Mouse (Mus musculus) CH12.LX (cell line): ENCODE results near the gene Ehd3. TPM values are rescaled to one million over a fixed set of nuclear protein-coding genes. Genes with fewer than 3 reads are reported as not detected.
A peak's percentile ranks its signal among the peaks of the same experiment; 100 is the strongest.

Source experiments
- DNase-seq: peaks from one replicate; pipeline ENCODE4 v3.0.0-alpha.2; 2013; ENCODE audit errors: extremely low read depth
- H3K27ac ChIP-seq: 2 replicates; pipeline ENCODE4 v1.5.1; 2012; ENCODE audit warnings: low read depth, mild to moderate bottlenecking, control low read depth, moderate library complexity; ENCODE audit not compliant: insufficient read depth
- H3K27me3 ChIP-seq: replicated peaks from 2 replicates; pipeline ENCODE3; 2012; ENCODE audit warnings: inconsistent platforms
- H3K36me3 ChIP-seq, 2 experiments: replicated peaks in 1 of 2; 2 replicates each; pipeline versions ENCODE3 to v1.6.1; 2012; ENCODE audit warnings: inconsistent platforms in 1 of 2, low read length in 1 of 2, mild to moderate bottlenecking in 1 of 2, mixed read lengths in 1 of 2, moderate library complexity in 1 of 2; ENCODE audit not compliant: control insufficient read depth in 1 of 2, insufficient read depth in 1 of 2
- H3K4me1 ChIP-seq, 2 experiments: 2 replicates each; pipeline ENCODE4 v1.6.1; 2012; ENCODE audit warnings: inconsistent platforms in 1 of 2, moderate library complexity in 1 of 2; ENCODE audit not compliant: insufficient read depth in 2 of 2, control insufficient read depth in 1 of 2
- H3K4me2 ChIP-seq: 2 replicates; pipeline ENCODE4 v1.6.1; 2012; ENCODE audit warnings: low read depth, mild to moderate bottlenecking, control low read depth; ENCODE audit not compliant: poor library complexity, insufficient read depth, severe bottlenecking
- H3K4me3 ChIP-seq, 3 experiments: fragments of 150-350 bp in 1 of 3; sonication (generic) in 1 of 3; replicated peaks in 1 of 3; 2 replicates each; pipeline versions ENCODE3 to v1.5.1; 2011 to 2012; ENCODE audit warnings: low read depth in 2 of 3, low read length in 2 of 3, mild to moderate bottlenecking in 2 of 3, moderate library complexity in 2 of 3, control low read depth in 1 of 3, improper control_type of control experiment in 1 of 3, inconsistent platforms in 1 of 3, mixed read lengths in 1 of 3; ENCODE audit not compliant: poor library complexity in 1 of 3
- H3K79me2 ChIP-seq: replicated peaks from 2 replicates; pipeline ENCODE4 v1.6.1; 2012; ENCODE audit warnings: mild to moderate bottlenecking, moderate library complexity; ENCODE audit not compliant: control insufficient read depth, poor library complexity, insufficient read depth, severe bottlenecking; ENCODE audit errors: extremely low read depth
- H3K9ac ChIP-seq: 2 replicates; pipeline ENCODE4 v1.6.1; 2012; ENCODE audit warnings: low read depth, mild to moderate bottlenecking, control low read depth, moderate library complexity; ENCODE audit not compliant: insufficient read depth
- H3K9me3 ChIP-seq: replicated peaks from 2 replicates; pipeline ENCODE3; 2012; ENCODE audit warnings: low read length, inconsistent platforms, mixed read lengths
- BHLHE40 ChIP-seq: IDR thresholded peaks from 2 replicates; pipeline ENCODE4 v1.6.1; 2011; ENCODE audit warnings: mild to moderate bottlenecking, low read depth, low read length, improper control_type of control experiment
- CHD1 ChIP-seq: IDR thresholded peaks from 2 replicates; pipeline ENCODE4 v1.6.1; 2012; ENCODE audit warnings: low read depth, low read length, improper control_type of control experiment, inconsistent platforms
- CHD2 ChIP-seq: IDR thresholded peaks from 2 replicates; pipeline ENCODE4 v1.6.1; 2011; ENCODE audit warnings: low read length, improper control_type of control experiment
- CTCF ChIP-seq, 2 experiments: IDR thresholded peaks in 1 of 2; conservative IDR thresholded peaks in 1 of 2; 2 replicates each; pipeline ENCODE4 v1.5.1; 2011 to 2012; ENCODE audit warnings: low read depth in 2 of 2, low read length in 2 of 2, improper control_type of control experiment in 1 of 2, inconsistent platforms in 1 of 2, mild to moderate bottlenecking in 1 of 2, moderate library complexity in 1 of 2
- E2F4 ChIP-seq: IDR thresholded peaks from 2 replicates; pipeline ENCODE4 v1.6.1; 2011; ENCODE audit warnings: low read depth, low read length, improper control_type of control experiment; ENCODE audit not compliant: insufficient replicate concordance
- ELF1 ChIP-seq: IDR thresholded peaks from 2 replicates; pipeline ENCODE4 v1.6.1; 2014; ENCODE audit warnings: low read depth, mild to moderate bottlenecking, inconsistent platforms, low read length, improper control_type of control experiment
- EP300 ChIP-seq: IDR thresholded peaks from 2 replicates; pipeline ENCODE4 v1.6.1; 2011; ENCODE audit warnings: low read length, improper control_type of control experiment
- ETS1 ChIP-seq: conservative IDR thresholded peaks from 2 replicates; pipeline ENCODE4 v1.6.1; 2012; ENCODE audit warnings: low read depth, mild to moderate bottlenecking, inconsistent platforms, low read length, improper control_type of control experiment, moderate library complexity
- IRF4 ChIP-seq: IDR thresholded peaks from 2 replicates; pipeline ENCODE4 v1.6.1; 2014; ENCODE audit warnings: low read depth, mild to moderate bottlenecking, inconsistent platforms, low read length, improper control_type of control experiment
- JUND ChIP-seq: conservative IDR thresholded peaks from 2 replicates; pipeline ENCODE4 v1.6.1; 2011; ENCODE audit warnings: low read depth, low read length, improper control_type of control experiment
- KAT2A ChIP-seq: IDR thresholded peaks from 2 replicates; pipeline ENCODE4 v1.6.1; 2012; ENCODE audit warnings: low read length, improper control_type of control experiment, inconsistent platforms; ENCODE audit not compliant: insufficient replicate concordance
- MAFK ChIP-seq: IDR thresholded peaks from 2 replicates; pipeline ENCODE4 v1.6.1; 2011; ENCODE audit warnings: low read length, improper control_type of control experiment; ENCODE audit not compliant: insufficient replicate concordance
- MXI1 ChIP-seq: IDR thresholded peaks from 2 replicates; pipeline ENCODE4 v1.6.1; 2011; ENCODE audit warnings: mild to moderate bottlenecking, low read depth, low read length, improper control_type of control experiment
- MYC ChIP-seq: IDR thresholded peaks from 2 replicates; pipeline ENCODE4 v1.6.1; 2011; ENCODE audit warnings: low read depth, mild to moderate bottlenecking, improper control_type of control experiment, low read length
- NELFE ChIP-seq: IDR thresholded peaks from 2 replicates; pipeline ENCODE4 v1.6.1; 2011; ENCODE audit warnings: low read depth, low read length, improper control_type of control experiment
- POLR2AphosphoS2 ChIP-seq: IDR thresholded peaks from 2 replicates; pipeline ENCODE4 v1.6.1; 2011; ENCODE audit warnings: low read depth, low read length, improper control_type of control experiment
- SMC3 ChIP-seq: IDR thresholded peaks from 2 replicates; pipeline ENCODE4 v1.6.1; 2011; ENCODE audit warnings: low read depth, low read length, improper control_type of control experiment
- TBP ChIP-seq: conservative IDR thresholded peaks from 2 replicates; pipeline ENCODE4 v1.6.1; 2011; ENCODE audit warnings: low read depth, low read length, improper control_type of control experiment
- UBTF ChIP-seq: IDR thresholded peaks from 2 replicates; pipeline ENCODE4 v1.6.1; 2012; ENCODE audit warnings: low read depth, mild to moderate bottlenecking, inconsistent platforms, low read length, improper control_type of control experiment, moderate library complexity
- USF1 ChIP-seq: IDR thresholded peaks from 2 replicates; pipeline ENCODE4 v1.6.1; 2014; ENCODE audit warnings: low read depth, mild to moderate bottlenecking, inconsistent platforms, low read length, improper control_type of control experiment
- ZC3H11A ChIP-seq: IDR thresholded peaks from 2 replicates; pipeline ENCODE4 v1.6.1; 2012; ENCODE audit warnings: low read depth, mild to moderate bottlenecking, inconsistent platforms, low read length, improper control_type of control experiment
- ZKSCAN1 ChIP-seq: IDR thresholded peaks from 2 replicates; pipeline ENCODE4 v1.6.1; 2012; ENCODE audit warnings: low read depth, inconsistent platforms, low read length, improper control_type of control experiment, borderline replicate concordance
- ZMIZ1 ChIP-seq: IDR thresholded peaks from 2 replicates; pipeline ENCODE4 v1.6.1; 2012; ENCODE audit warnings: low read depth, mild to moderate bottlenecking, inconsistent platforms, low read length, improper control_type of control experiment
- ZNF384 ChIP-seq: IDR thresholded peaks from 2 replicates; pipeline ENCODE4 v1.6.1; 2012; ENCODE audit warnings: low read depth, low read length, improper control_type of control experiment, inconsistent platforms
- dilution Hi-C: fragments of 300-500 bp; cut with MboI; formaldehyde crosslinking; loops from 2 replicates; pipeline ENCODE4 v1.14.3; 2020; ENCODE audit warnings: low sequenced_read_pairs; ENCODE audit not compliant: extremely low pct_unique_long_range_greater_than_20kb, extremely low pct_ligation_motif_present
- in situ Hi-C: fragments of 300-500 bp; cut with MboI; formaldehyde crosslinking; loops from 3 replicates; pipeline ENCODE4 v1.14.3; 2019; ENCODE audit warnings: low sequenced_read_pairs, low pct_ligation_motif_present, low pct_unique_long_range_greater_than_20kb, mixed read lengths
- polyA plus RNA-seq: library from polyadenylated mRNA; unstranded; fragments of >175 nt; gene quantifications from 2 replicates; pipeline ENCODE4 v1.2.1, GENCODE M21; 2012; ENCODE audit warnings: low read depth; ENCODE audit not compliant: insufficient read length
- total RNA-seq, 2 experiments: library from RNA; depleted of rRNA; stranded (reverse); fragments of 300-350 nt in 1 of 2; fragments of >200 nt in 1 of 2; gene quantifications; 2 replicates each; pipeline ENCODE4 v1.2.3; 2012 to 2014

Ehd3 gene
- total and polyA plus RNA-seq, 3 experiments, result 11.0 to 37.0 (median 26.5) TPM

DNA sequence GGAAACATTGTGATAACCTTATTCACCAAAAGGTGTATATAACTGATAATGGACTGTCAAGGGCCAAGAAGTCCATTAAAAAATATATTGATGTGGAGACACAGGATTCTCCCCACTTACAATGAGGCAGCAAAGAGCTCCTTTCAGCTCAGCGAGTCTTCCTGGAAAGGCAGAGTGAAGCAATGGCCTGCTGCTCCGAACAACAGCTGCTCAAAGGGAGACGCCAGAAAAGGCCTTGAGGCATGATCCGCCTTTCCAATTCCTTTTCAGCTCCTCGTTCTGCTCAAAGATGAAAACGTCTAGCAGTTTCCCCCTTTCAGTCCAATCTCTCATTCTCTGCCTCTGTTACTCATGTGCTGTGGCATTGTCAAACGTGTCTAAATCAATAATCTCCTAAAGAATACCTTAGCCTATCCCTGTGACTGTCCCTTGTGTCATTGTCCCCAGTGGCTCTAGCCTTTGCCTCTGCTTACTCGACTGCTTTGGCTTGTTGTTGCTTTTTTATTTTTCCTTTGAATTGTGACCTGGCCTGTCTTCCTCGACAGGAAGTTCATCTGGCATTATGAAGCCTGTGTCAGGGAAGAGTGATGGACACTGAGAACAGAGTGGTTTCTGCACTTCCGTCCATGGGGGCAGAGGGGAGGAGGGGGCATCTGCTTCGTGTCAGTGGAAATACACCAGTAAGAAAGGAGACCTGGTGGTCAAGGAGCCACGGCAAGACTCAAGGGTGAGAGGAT is 13.5 kb upstream of the Ehd3 start:
- H3K36me3 ChIP-seq, result no peaks in the 10 kb centered on the region
- H3K9ac ChIP-seq, result no peak overlapping the region
- H3K4me1 ChIP-seq, result peaks cover 0 to 5% of the 10 kb centered on the region in 2 experiments; a peak in 2 of 4 replicates
- no peak for TF ChIP-seq CHD2
- no peak for TF ChIP-seq MAFK
- TF ChIP-seq UBTF, result no peak
- TF ChIP-seq ELF1, result no peak
- TF ChIP-seq ZNF384, result no peak
- no peak for TF ChIP-seq KAT2A
- TF ChIP-seq BHLHE40, result no peak
- TF ChIP-seq CHD1, result no peak
- no peak for TF ChIP-seq MXI1
- TF ChIP-seq TBP, result no peak
- TF ChIP-seq ZMIZ1, result no peak
- TF ChIP-seq ZC3H11A, result no peak
- TF ChIP-seq USF1, result no peak
- TF ChIP-seq POLR2AphosphoS2, result no peak
- no peak for TF ChIP-seq NELFE
- TF ChIP-seq, all 38 proteins: peak for 0
- DNase-seq, result no peak
- dilution Hi-C loops (no loop called here), in situ Hi-C loops (no loop called here)
- no peak overlapping the region for H3K27ac ChIP-seq
- H3K27me3 ChIP-seq, result no peaks in the 10 kb centered on the region
- no peaks in the 10 kb centered on the region for H3K79me2 ChIP-seq
- no peaks in the 10 kb centered on the region for H3K9me3 ChIP-seq
- no peak overlapping the region for H3K4me2 ChIP-seq
- H3K4me3 ChIP-seq, result no peak overlapping the region

DNA sequence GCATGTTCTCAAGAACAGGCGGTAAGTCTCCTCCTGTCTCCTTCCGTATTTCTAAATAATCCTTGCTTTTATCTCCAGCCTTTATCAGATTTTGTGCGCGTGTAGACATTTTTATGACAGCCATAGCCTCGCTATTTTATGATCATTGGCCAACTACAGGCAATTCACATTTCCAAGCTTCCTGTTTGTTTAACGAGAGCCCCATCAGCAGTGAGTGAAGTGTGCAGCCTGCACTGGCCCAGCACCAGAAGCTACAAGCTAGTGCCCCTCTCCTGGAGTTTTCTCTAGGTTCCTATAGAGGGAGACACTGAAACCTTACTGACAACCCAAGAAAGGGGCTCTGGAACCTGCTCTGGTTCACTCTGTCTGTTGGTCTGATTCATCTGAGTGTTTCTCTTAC is 7.1 kb upstream of the Ehd3 start:
- H3K36me3 ChIP-seq, result no peaks in the 10 kb centered on the region
- DNase-seq, result no peak
- H3K79me2 ChIP-seq, result no peaks in the 10 kb centered on the region
- dilution Hi-C loops, result no loop called here
- TF ChIP-seq NELFE, result no peak
- TF ChIP-seq USF1, result no peak
- no peak for TF ChIP-seq E2F4
- no peak for TF ChIP-seq ZKSCAN1
- TF ChIP-seq CTCF (conservative IDR thresholded peaks at IDR 0.05 in 1 of 2, IDR thresholded peaks at IDR 0.05 in 1 of 2; ENCODE audit: low read depth in 2 of 2, low read length in 2 of 2), result peak in 1 of 2 experiments; percentile 36; a peak in 2 of 4 replicates
- no peak for TF ChIP-seq BHLHE40
- TF ChIP-seq JUND, result no peak
- no peak for TF ChIP-seq ZMIZ1
- no peak for TF ChIP-seq ETS1
- TF ChIP-seq ZC3H11A, result no peak
- TF ChIP-seq IRF4, result no peak
- no peak for TF ChIP-seq CHD1
- peak; percentile 18 for TF ChIP-seq SMC3
- no peak for TF ChIP-seq EP300
- TF ChIP-seq TBP, result no peak
- no peak for TF ChIP-seq UBTF
- no peak for TF ChIP-seq MXI1
- TF ChIP-seq MYC, result no peak
- H3K27me3 ChIP-seq, result no peaks in the 10 kb centered on the region
- H3K9ac ChIP-seq, result no peak overlapping the region
- in situ Hi-C loops, result no loop called here
- no peaks in the 10 kb centered on the region for H3K9me3 ChIP-seq
- H3K4me3 ChIP-seq, result no peak overlapping the region
- no peak overlapping the region for H3K4me2 ChIP-seq
- no peaks in the 10 kb centered on the region for H3K4me1 ChIP-seq
- H3K27ac ChIP-seq, result no peak overlapping the region
